Mouse (Mus musculus): Measurements from ENCODE around the gene Gm49395.

The Gm49395 gene

GRCm38 (mm10) chr13:114992260-114993014 is 109.3 kb downstream of the Gm49395 start:
- DNase-seq (ENCODE audit: low read depth, low spot score) = no peak

- DNase-seq (ENCODE audit: low read depth, low spot score) = no peak
Observed at GRCm38 (mm10) chr13:114987668-114988067, 114.1 kb downstream of the Gm49395 start.

- peak; percentile 64 for DNase-seq (ENCODE audit: low read depth, low spot score)
Observed at GRCm38 (mm10) chr13:114987161-114987560, 114.6 kb downstream of the Gm49395 start.
